Mouse (Mus musculus): ENCODE results near the gene Fam214a. TPM values are rescaled to one million over a fixed set of nuclear protein-coding genes. Genes with fewer than 3 reads are reported as not detected.
A peak's percentile ranks its signal among the peaks of the same experiment; 100 is the strongest.

Fam214a gene
- total RNA-seq, 2 experiments from 2014 or later: 45.3 to 52.1 TPM

DNA sequence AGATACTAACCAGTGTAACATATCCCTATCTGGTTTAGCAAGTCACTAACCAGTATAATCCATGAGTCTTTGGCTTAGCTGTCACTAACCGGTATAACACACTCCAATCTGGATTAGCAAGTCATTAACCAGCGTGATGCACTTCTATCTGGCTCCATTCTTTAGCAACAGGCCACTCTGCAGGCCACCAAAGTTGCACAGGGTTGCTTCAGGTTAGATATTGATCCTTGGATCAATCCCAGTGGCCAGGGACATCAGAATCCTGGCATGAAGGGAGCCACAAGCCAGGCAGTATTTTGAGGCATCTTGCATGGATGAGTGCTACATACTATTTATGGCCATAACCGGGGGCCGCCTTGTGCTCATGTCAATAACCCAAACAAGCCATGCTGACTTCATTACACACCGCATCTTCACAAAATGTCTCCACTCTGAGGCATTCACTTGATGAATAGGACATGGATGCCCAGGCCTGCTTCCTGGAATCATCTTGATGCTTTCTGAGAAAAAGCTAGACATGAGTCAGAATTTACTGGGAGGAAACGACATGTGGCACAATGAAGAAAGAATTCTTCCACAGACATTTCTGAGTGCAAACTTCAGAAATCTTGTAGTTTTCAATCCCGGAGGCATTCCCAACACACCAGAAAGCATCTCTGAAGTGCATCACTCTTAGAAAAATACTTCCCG, 5.8 kb upstream of the Fam214a start:
- no peak for DNase-seq (ENCODE audit: extremely low spot score in 1 of 2, low spot score in 1 of 2)

DNA sequence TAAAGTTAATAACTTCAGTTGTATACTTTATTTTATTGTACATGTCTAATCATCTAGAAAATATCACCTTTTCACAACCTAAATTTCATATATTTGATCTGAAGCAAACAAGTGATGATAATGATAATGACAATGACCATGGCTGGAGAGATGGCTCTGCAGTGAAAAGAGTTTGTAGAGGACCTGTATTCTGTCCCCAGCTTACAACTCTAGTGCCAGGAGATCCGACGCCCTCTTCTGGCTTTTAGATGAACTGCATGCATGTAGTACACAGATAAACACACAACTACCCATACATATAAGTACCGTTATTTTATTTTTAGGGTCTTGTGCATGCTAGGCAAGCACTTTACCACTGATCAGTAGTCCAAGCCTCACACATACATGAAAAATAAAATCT, 1.2 kb upstream of the Fam214a start:
- DNase-seq (ENCODE audit: extremely low spot score in 1 of 2, low spot score in 1 of 2): no peak

DNA sequence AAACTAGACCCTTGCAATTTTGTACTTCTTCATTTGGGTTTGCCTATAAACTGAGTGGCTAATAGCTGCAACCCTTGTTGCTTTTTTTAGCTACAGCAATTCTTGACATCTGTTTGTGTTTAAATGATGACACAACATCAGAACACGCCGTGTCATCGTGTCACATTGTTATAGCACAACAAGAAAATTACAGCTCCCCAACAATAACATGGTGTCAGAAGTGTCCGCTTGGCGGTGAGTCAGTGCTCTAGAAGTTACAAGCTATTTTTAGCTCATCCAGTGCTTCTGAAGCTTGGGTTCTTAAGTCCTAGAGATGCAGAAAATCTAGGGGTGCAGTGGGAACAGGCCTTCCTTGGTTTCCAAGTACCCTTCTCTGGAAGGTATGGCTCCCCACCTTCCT, 578 bp upstream of the Fam214a start:
- no peak for DNase-seq (ENCODE audit: extremely low spot score in 1 of 2, low spot score in 1 of 2)

DNA sequence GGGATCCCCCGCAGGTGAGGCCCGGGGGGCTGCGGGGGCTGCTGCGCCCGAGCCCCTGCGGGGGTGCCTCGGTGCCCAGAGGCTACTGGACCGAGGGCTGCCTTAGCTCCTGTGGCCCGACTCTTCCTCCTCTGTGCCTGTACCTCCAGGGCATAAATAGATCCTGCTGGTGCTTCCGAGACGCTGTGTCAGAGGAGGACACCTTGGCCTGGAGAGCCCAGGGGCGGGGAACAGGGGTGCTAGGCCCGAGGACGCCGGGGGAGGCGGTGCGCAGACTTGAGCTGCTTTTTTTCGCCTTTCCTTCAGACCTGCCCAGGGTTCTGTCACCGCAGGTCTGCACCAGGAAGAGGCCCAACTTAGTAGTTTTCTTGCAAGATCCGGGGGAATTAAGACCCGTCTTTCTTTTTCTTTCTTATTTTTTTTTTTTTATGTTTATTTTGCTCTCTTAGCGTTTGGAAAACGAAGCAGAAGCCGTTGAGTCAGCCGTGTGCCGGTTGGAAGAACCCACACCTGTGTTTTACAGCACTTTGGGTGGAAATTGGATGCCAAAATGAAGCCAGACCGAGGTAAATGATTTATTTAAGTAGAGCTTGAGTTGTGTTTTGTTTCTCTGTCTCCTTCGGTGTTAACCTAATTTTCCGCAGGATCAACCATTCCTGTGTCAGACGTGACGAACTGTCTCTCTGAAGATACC, 728 bp downstream of the Fam214a start:
- DNase-seq (ENCODE audit: extremely low spot score in 1 of 2, low spot score in 1 of 2): peak in 1 of 2 experiments; percentile 27

DNA sequence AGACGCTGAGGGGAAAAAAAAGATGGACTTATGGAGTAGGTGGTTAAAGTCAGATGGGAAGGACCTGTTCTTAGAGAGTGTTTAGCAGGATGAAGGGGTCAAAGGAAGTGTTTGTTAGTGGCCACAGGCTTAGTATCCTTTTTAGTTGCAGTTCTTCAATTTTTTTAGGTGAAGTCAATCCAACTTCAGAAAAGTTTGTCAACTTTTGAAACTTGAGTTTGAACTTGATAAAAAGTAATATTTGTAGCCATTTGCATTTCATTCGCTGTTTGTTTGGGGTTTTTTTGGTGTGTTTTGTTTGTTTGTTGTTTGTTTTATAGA, 1.2 kb downstream of the Fam214a start:
- DNase-seq (ENCODE audit: extremely low spot score in 1 of 2, low spot score in 1 of 2): no peak

DNA sequence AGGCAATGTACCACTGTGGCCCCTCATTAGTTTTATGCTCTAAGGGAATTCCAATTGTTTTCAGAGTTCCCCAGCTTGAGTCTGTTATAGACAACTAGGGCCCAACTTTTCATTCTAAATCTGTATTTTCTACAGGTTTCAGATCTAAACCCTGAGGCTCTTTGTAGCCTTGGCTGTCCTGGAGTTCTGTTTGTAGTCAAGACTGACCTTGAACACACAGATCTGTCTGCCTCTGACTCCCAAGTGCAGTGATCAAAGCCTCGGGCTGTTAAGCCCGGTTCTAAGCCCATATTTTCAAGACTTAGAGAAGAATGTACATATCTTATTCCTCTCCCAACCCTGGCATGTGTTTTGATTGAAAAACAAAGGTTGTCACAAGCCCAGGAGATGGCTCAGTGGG, 1.7 kb downstream of the Fam214a start:
- no peak for DNase-seq (ENCODE audit: extremely low spot score in 1 of 2, low spot score in 1 of 2)

DNA sequence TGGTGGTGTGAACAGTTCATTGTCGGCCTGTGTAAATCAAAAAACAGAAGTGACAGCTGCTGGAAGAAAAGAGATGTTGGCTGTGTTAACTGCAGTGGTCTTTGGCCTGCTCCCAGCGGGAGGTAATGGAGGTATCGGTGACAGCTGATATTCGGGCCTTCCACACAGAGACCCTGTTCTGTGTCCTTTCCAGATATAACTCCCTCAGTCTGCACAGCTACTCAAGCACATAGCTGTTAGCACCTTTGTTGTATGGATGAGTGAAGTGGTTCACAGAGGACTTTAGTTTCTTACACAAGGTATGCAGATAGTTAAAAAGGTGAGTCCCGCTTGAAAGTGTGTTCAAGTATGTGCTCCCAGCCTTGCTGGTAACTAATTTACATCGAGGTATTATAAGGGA, 7.9 kb downstream of the Fam214a start:
- DNase-seq (ENCODE audit: extremely low spot score in 1 of 2, low spot score in 1 of 2): no peak

DNA sequence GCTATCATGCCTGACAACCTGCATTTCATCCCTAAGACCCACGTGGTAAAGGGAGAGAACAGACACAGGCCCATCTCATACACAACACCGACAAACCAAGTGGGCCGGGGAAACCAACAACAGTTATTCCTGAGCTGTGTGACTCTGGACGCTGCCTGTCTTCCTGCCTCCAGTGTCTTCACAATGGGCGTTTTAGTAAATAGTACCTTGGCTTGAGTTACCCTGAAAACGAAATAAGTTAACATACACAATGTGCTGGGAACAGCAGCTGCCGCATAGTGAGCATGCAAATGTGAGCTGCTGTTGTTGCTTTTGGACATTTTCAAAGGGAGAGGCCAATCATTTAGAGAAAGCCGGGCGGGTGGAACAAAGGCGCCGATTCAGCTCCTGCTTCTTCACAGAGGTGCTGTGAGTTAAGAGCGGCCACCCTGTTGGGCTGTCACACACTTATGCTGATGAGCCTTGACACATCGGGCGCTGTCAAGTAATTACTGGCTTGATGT, 8.4 kb downstream of the Fam214a start:
- DNase-seq (ENCODE audit: extremely low spot score in 1 of 2, low spot score in 1 of 2): no peak

DNA sequence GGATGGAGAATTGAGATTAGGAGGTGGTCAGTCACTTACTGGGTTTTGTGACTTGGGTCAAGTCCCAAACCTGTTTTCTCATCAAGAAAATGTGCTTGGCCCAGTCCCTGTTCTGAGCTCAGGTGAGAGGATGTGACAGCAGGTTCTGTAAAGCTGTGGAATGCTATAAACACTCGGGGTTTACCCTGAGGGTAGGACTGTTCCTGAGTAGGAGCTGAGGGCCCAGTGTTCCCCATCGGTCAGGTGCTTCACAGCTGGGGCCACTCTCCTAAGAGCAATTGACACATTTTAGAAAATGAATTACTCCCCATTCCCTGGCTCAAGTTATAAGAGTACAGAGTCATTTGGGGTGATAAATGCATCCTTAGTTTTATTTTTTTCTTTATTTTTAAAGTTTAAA, 11.3 kb downstream of the Fam214a start:
- DNase-seq (ENCODE audit: extremely low spot score in 1 of 2, low spot score in 1 of 2): no peak

DNA sequence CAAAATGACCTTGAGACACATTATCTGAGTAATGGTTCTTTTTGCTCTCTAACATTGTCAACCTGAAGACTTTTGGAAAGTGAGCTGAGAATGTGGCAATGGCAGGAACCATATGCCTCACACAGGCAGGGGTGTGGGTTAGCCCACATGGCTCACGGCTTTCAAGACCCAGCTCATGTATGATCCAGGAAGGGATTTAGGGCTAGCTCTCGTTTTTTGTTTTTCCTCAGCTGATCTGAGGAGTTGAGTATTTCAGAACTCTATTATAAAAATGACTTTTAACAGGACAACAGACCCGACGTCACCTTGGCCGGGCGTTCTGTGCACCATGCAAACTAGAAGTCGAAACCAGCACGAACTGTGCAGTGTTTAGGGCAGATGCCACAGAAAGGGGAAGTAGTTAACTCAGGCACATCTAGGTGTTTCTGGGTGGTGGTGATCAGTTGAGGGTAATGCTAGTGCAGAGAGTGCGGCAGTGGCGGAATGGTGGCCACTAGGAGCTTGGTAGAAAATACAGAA, 12.2 kb downstream of the Fam214a start:
- DNase-seq (ENCODE audit: extremely low spot score in 1 of 2, low spot score in 1 of 2): no peak

DNA sequence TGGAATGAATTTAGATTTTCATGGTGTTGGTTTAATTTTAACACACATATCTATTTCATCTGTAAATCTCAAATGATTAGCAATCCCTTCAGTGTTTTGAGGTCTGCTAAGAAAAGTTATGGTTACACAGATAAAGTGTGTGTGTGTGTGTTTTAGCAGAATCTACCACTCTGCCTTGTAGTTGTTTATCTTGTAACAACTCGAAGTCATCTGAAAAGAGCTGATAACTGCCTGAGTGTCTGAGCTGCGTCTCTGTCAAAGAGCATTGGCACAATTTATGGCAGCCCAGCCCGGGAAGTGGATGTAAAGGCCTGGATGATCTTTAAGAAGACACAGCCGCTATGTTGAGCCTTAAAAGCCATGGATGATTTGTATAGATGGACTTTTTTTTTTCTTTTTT, 13.5 kb downstream of the Fam214a start:
- no peak for DNase-seq (ENCODE audit: extremely low spot score in 1 of 2, low spot score in 1 of 2)

DNA sequence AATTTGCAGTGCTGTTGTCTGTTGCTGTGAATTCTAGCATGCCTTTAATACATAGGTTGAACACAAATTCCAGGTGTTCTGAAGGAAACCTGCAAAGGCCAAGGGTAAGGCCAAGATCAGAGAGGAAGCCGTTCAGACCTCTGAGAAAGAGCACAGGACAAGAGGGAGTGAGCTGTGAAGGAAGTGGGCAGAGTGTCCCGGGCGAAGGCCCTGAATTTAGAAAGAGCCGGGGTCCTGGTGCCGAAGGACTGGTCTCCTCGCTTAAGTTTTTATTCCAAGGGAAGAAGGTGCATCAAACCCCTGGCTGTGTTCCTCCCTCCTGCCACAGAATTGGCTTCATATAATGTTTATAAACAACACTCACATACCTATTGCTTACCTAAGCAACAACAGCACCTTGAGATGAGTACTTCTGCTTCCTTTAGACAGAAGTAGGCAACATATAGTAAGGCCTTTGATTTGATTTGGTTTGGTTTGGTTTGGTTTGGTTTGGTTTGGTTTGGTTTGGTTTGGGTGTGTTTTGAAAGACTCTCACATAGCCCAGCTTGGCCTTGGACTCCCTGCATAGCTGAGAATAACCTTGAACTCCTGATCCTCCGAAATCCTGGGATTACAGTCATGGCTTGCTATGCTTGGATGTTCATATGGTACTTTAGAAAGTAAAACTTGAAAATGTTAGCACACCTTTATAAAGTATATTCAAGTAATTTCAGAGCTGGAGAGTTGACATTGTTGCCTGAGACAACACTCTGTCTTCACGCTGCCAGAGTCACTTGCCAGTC, 16.2 kb downstream of the Fam214a start:
- DNase-seq (ENCODE audit: extremely low spot score in 1 of 2, low spot score in 1 of 2): no peak

DNA sequence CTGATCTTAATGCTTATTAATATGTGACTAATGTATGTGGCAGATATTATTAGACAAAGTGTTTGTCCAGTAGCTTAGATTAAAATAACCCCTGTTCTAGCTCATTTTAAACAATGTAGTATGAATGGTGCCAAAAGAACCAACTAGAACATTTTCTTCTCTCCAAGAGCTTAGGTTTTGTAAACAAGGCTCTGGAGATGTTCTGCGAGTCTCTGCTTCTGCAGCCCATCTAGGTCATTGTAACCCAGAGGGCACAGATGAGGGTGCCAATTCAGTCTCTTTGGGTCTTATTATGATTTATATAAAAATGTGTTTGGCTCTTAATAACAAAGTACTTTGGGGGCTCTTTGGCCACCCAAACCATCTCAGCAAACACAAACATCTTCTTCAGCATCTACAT, 17.9 kb downstream of the Fam214a start:
- no peak for DNase-seq (ENCODE audit: extremely low spot score in 1 of 2, low spot score in 1 of 2)

DNA sequence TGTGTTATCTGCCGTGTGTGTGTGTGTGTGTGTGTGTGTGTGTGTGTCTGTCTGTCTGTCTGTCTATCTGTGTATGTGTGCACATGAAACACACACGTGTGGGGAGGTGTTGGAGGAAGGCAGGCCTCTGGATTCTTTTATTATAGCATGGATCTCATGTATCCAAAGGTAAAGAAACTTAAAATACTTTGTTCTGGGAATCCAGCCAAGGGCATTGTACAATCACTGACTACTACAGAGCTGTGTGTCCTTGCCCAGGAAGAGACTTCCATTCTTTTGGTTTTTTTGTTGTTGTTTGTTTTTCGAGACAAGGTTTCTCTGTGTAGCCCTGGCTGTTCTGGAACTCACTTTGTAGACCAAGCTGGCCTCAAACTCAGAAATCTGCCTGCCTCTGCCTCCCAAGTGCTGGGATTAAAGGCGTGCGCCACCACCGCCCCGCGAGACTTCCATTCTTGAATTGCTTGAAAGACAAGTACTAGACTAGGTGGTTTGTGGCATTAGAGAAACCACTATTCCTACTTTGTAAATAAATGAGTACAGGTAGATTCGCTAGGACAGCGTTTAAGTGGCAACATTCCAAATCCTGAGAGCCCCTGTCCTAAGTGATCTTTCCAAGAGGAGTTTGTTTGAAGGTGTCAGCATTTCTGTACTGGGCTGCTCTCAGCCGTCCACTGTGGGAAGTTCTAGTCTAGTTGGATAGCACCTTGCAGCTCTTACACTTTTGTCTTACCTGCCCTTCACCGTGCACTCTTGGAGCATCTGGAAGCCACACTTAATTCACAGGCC, 18.7 kb downstream of the Fam214a start:
- DNase-seq (ENCODE audit: extremely low spot score in 1 of 2, low spot score in 1 of 2): no peak

DNA sequence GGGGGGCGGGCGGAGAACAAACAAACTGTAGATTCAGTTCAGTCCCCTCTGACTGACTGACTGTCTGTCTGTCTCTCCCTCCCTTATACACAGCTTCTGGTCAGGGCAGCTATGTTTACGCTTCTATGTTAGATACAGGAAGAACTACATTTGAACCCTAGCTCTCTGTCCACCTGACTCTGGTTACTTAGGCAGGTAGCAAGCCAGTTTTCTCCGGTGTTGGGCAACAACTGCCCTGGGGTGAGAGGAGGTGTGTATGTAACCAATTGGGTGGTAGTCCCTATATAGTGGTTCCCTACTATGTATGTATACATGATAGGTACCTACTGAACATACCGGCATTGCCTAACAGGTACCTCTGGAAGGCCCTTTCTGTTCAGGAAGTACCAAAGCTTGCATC, 20.1 kb downstream of the Fam214a start:
- no peak for DNase-seq (ENCODE audit: extremely low spot score in 1 of 2, low spot score in 1 of 2)

DNA sequence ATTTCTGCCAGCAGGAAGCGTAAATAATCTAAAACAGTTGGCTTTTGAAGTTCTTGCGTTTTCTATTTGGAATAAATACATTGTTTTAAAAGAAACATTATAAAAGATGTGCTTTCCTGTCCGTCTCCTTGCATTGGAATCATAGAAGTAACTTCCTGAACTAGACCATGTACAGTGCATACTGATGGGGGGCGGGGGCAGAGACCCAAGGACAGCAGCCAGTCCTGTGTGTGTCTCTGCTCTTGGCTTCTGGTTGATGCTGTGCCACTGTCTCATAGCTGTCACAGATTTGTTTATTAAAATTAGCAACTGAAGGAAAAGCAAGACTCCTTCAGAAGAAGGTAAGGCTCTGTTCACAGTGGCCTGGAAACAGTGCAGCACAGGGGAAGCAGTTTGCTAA, 20.5 kb downstream of the Fam214a start:
- DNase-seq (ENCODE audit: extremely low spot score in 1 of 2, low spot score in 1 of 2): no peak

DNA sequence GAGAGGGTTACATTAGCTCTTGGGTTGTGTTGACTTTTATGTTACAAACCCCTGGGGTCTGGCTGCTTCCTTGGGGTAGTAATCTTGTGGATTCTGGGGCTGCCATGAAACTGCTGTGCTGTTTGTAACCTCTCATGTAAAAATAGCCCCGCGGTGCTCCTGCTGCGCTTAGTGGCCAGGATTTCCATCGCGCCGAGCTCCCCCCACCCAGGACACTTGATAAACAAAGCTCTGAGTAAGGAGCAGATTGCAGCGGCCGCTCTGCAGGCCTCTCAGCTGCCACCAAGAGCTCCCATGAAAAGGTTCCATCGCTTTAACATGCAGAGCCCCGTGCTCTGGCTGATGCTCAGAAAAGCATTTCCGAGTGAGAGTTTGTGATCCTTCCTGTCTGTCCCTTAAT, 22.1 kb downstream of the Fam214a start:
- no peak for DNase-seq (ENCODE audit: extremely low spot score in 1 of 2, low spot score in 1 of 2)

DNA sequence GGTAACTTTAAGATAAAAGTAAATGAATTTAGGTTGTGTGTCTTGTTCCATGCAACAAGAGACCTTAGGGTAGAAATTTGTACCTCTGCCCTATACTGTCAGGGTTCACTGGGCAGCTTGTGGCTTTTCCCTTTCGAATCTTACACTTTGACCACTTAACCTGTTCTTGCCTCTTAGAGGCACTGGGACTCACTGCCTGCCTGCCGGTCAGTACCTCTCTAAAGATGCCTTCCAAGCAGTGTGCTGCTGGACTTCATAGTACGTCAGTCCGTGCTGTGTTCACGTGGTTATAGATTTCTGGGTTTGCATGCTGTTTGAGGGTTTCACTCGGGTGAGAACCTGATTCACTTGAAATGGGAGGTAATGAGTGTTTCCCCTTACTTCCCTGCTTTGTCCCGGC, 22.7 kb downstream of the Fam214a start:
- no peak for DNase-seq (ENCODE audit: extremely low spot score in 1 of 2, low spot score in 1 of 2)

DNA sequence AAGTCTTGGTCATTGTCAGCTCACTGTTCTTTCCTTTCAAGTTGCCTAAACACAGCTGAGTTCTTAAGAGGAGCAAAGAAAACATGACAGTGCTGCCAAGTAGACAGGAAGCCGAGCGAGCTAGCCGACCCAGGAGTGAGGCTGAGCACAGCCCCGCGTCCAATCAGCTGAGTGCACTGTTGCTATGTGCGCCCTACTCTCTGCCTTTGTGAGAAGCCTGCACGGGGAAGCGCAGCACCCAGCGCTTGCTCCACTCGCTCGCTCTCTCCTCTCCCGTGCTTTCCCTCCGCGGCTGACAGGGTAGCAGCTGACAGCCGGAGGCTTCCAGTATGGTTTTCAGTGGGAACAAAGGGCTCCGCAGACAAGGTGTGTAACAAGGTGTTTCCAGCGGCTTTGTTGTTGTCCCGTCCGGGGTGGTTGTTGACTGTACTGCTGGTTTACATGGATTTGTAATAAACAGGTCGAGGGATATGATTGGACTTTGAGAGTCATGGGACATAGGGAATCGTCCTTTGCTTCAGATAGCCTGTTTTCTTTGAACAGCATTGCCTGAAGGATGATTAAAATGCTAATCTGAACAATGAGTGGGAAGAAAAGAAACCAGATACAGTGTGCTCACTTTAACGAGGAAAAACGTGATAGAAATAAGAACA, 23.4 kb downstream of the Fam214a start:
- peak; percentile 75 to 82 for DNase-seq (ENCODE audit: extremely low spot score in 1 of 2, low spot score in 1 of 2)

DNA sequence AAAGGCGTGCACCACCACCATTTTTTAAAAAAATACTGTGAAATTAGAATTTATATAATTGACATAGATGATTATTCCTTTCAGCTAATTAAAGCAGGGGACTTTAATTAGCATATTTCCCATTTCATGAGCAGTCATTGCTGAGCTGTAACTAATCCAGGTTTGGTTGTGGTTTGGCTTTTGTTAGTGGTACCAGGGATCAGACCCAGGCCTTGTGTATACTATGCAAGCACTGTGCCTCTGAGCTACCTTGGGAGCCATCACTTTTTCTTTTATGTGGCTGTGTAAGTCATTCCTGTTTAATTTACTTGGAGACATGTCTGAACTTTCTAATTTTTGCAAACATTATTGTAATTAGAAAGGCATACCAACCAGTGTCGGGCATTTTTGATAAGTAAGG, 24.6 kb downstream of the Fam214a start:
- no peak for DNase-seq (ENCODE audit: extremely low spot score in 1 of 2, low spot score in 1 of 2)

All from layer of hippocampus, postnatal 25 days (tissue).